Mouse (Mus musculus): Measurements from ENCODE around the gene 2010315B03Rik. TPM values are rescaled to one million over a fixed set of nuclear protein-coding genes. Genes with fewer than 3 reads are reported as not detected.
A peak's percentile ranks its signal among the peaks of the same experiment; 100 is the strongest.

2010315B03Rik gene
- total RNA-seq (2017), result 41.9 and 46.2 TPM in 2 replicates

- ATAC-seq (ENCODE audit: extremely low read depth, insufficient number of reproducible peaks, low FRiP score, poor library complexity, severe bottlenecking), result peak; percentile 99
These were observed at the start of gene 2010315B03Rik for GRCm38 (mm10) chr9:124312171-124313142. Gene 2010315B03Rik (minus strand): TSS chr9:124312696.

GRCm38 (mm10) chr9:124311502-124311901, 994 bp downstream of the 2010315B03Rik start:
- ATAC-seq (ENCODE audit: extremely low read depth, insufficient number of reproducible peaks, low FRiP score, poor library complexity, severe bottlenecking), result no peak

- ATAC-seq (ENCODE audit: extremely low read depth, insufficient number of reproducible peaks, low FRiP score, poor library complexity, severe bottlenecking), result no peak
These were observed 24.2 kb downstream of the 2010315B03Rik start for GRCm38 (mm10) chr9:124288329-124288728.

GRCm38 (mm10) chr9:124281912-124282686, 30.4 kb downstream of the 2010315B03Rik start:
- peak; percentile 97 for ATAC-seq (ENCODE audit: extremely low read depth, insufficient number of reproducible peaks, low FRiP score, poor library complexity, severe bottlenecking)

- no peak for ATAC-seq (ENCODE audit: extremely low read depth, insufficient number of reproducible peaks, low FRiP score, poor library complexity, severe bottlenecking)
These were observed 31.1 kb downstream of the 2010315B03Rik start for GRCm38 (mm10) chr9:124281448-124281791.

- ATAC-seq (ENCODE audit: extremely low read depth, insufficient number of reproducible peaks, low FRiP score, poor library complexity, severe bottlenecking), result no peak
These were observed 31.7 kb downstream of the 2010315B03Rik start for GRCm38 (mm10) chr9:124280576-124281447.

- ATAC-seq (ENCODE audit: extremely low read depth, insufficient number of reproducible peaks, low FRiP score, poor library complexity, severe bottlenecking), result no peak
These were observed 33.2 kb downstream of the 2010315B03Rik start for GRCm38 (mm10) chr9:124279300-124279699.

- no peak for ATAC-seq (ENCODE audit: extremely low read depth, insufficient number of reproducible peaks, low FRiP score, poor library complexity, severe bottlenecking)
These were observed 37.4 kb downstream of the 2010315B03Rik start for GRCm38 (mm10) chr9:124275064-124275463.

- no peak for ATAC-seq (ENCODE audit: extremely low read depth, insufficient number of reproducible peaks, low FRiP score, poor library complexity, severe bottlenecking)
These were observed 39.3 kb downstream of the 2010315B03Rik start for GRCm38 (mm10) chr9:124273172-124273571.

- ATAC-seq (ENCODE audit: extremely low read depth, insufficient number of reproducible peaks, low FRiP score, poor library complexity, severe bottlenecking), result no peak
These were observed 44.6 kb downstream of the 2010315B03Rik start for GRCm38 (mm10) chr9:124267929-124268328.

- no peak for ATAC-seq (ENCODE audit: extremely low read depth, insufficient number of reproducible peaks, low FRiP score, poor library complexity, severe bottlenecking)
These were observed 45.0 kb downstream of the 2010315B03Rik start for GRCm38 (mm10) chr9:124267493-124267892.

GRCm38 (mm10) chr9:124262987-124263717, 49.3 kb downstream of the 2010315B03Rik start:
- no peak for ATAC-seq (ENCODE audit: extremely low read depth, insufficient number of reproducible peaks, low FRiP score, poor library complexity, severe bottlenecking)

- no peak for ATAC-seq (ENCODE audit: extremely low read depth, insufficient number of reproducible peaks, low FRiP score, poor library complexity, severe bottlenecking)
These were observed 54.4 kb downstream of the 2010315B03Rik start for GRCm38 (mm10) chr9:124258067-124258556.

- ATAC-seq (ENCODE audit: extremely low read depth, insufficient number of reproducible peaks, low FRiP score, poor library complexity, severe bottlenecking), result peak; percentile 61
These were observed 55.1 kb downstream of the 2010315B03Rik start for GRCm38 (mm10) chr9:124257200-124258066.

- ATAC-seq (ENCODE audit: extremely low read depth, insufficient number of reproducible peaks, low FRiP score, poor library complexity, severe bottlenecking), result peak; percentile 63
These were observed 56.0 kb downstream of the 2010315B03Rik start for GRCm38 (mm10) chr9:124256271-124257199.

- no peak for ATAC-seq (ENCODE audit: extremely low read depth, insufficient number of reproducible peaks, low FRiP score, poor library complexity, severe bottlenecking)
These were observed 61.1 kb downstream of the 2010315B03Rik start for GRCm38 (mm10) chr9:124251438-124251837.
